23 mouse cellular contexts compared by ENCODE assay signal in genomic region chr6:34407403-34407802, GRCm38 (mm10). TPM values are rescaled to one million over a fixed set of nuclear protein-coding genes. Genes with fewer than 3 reads are reported as not detected.
DNase-seq lines count a peak whose midpoint lies in the region; ATAC-seq and TF ChIP-seq lines count a peak whose summit lies in the region.
"Had no signal": no experiment of that assay in that cellular context is flagged by ENCODE, and none has a peak within 500 bp of the region (broad histone marks: within the 10 kb centered on the region; RNA-seq: fewer than 3 reads in every experiment).

No protein-coding gene starts in this region.

- H3K4me1 ChIP-seq in forebrain, embryonic 16.5 days (replicated peaks; ENCODE audit: control insufficient read depth, insufficient read depth, low read length): no peaks in the 10 kb centered on the region
- no peaks in the 10 kb centered on the region for H3K4me1 ChIP-seq in forebrain, embryonic 12.5 days
- no peaks in the 10 kb centered on the region for H3K4me1 ChIP-seq in lung, embryonic 15.5 days
- no peaks in the 10 kb centered on the region for H3K4me1 ChIP-seq in lung, adult 2 months (ENCODE audit: control insufficient read depth, insufficient read depth, low read length)
- H3K4me1 ChIP-seq: embryonic facial prominence, embryonic 12.5 days; forebrain, embryonic 13.5 days; intestine, embryonic 15.5 days had no signal

- no peak for DNase-seq in lung, adult 2 months
- peak; percentile 60 for DNase-seq in adrenal gland, postnatal 14 days
- peak; percentile 11 for DNase-seq in brain, embryonic 14.5 days (ENCODE audit: low read depth)
- no peak for DNase-seq in thymus, postnatal 0 days (ENCODE audit: low spot score)
- DNase-seq: cerebellum, adult 11 months; cerebellum, adult 8-10 months; cerebellum, postnatal 25 days; gastrocnemius, postnatal 14 days; heart, adult 2 months; heart, postnatal 14 days; kidney, adult 2 months had no signal

- H3K9me3 ChIP-seq in forebrain, embryonic 16.5 days (ENCODE audit: control insufficient read depth, low read length): no peaks in the 10 kb centered on the region
- H3K9me3 ChIP-seq in forebrain, embryonic 12.5 days: no peaks in the 10 kb centered on the region
- no peaks in the 10 kb centered on the region for H3K9me3 ChIP-seq in lung, embryonic 15.5 days
- H3K9me3 ChIP-seq: forebrain, embryonic 13.5 days; heart, embryonic 15.5 days; intestine, embryonic 15.5 days had no signal

- 49% methylated on average over 10 of the region's 10 CpGs for WGBS in forebrain, embryonic 16.5 days
- WGBS in forebrain, embryonic 12.5 days: 80% methylated on average over 10 of the region's 10 CpGs
- WGBS in lung, embryonic 15.5 days: 51% methylated on average over 10 of the region's 10 CpGs
- 60% methylated on average over 10 of the region's 10 CpGs for WGBS in lung, adult 2 months

- H3K27me3 ChIP-seq in forebrain, embryonic 16.5 days (replicated peaks; ENCODE audit: control insufficient read depth, insufficient read depth, low read length): no peaks in the 10 kb centered on the region
- H3K27me3 ChIP-seq in forebrain, embryonic 12.5 days: no peaks in the 10 kb centered on the region
- H3K27me3 ChIP-seq in lung, embryonic 15.5 days: no peaks in the 10 kb centered on the region
- H3K27me3 ChIP-seq: embryonic facial prominence, embryonic 12.5 days; forebrain, embryonic 13.5 days; heart, embryonic 15.5 days; intestine, embryonic 15.5 days had no signal

- H3K36me3 ChIP-seq in forebrain, embryonic 16.5 days (ENCODE audit: control insufficient read depth, insufficient read depth): no peaks in the 10 kb centered on the region
- H3K36me3 ChIP-seq in forebrain, embryonic 12.5 days (replicated peaks): no peaks in the 10 kb centered on the region
- H3K36me3 ChIP-seq in lung, embryonic 15.5 days: no peaks in the 10 kb centered on the region
- H3K36me3 ChIP-seq: embryonic facial prominence, embryonic 12.5 days; heart, embryonic 15.5 days; intestine, embryonic 15.5 days had no signal

- H3K4me3 ChIP-seq in forebrain, embryonic 16.5 days (replicated peaks; ENCODE audit: low read length): no peak overlapping the region
- no peak overlapping the region for H3K4me3 ChIP-seq in forebrain, embryonic 12.5 days (replicated peaks)
- no peak overlapping the region for H3K4me3 ChIP-seq in lung, embryonic 15.5 days
- no peak overlapping the region for H3K4me3 ChIP-seq in lung, adult 2 months (replicated peaks; ENCODE audit: extremely low read depth, low read depth, low read length)
- H3K4me3 ChIP-seq: embryonic facial prominence, embryonic 12.5 days; forebrain, embryonic 13.5 days; heart, adult 2 months; heart, embryonic 15.5 days; intestine, embryonic 15.5 days had no signal

- TF ChIP-seq CTCF in lung, adult 2 months (IDR thresholded peaks at IDR 0.05; ENCODE audit: insufficient read depth, low read length): no peak
- TF ChIP-seq CTCF in brain, embryonic 14.5 days (IDR thresholded peaks at IDR 0.05; ENCODE audit: borderline replicate concordance, extremely low read depth, insufficient read depth, insufficient read length): no peak

- H3K27ac ChIP-seq in forebrain, embryonic 16.5 days (ENCODE audit: low read length): peak overlapping the region; percentile 69
- no peak overlapping the region for H3K27ac ChIP-seq in forebrain, embryonic 12.5 days
- 0 out of 2 replicates have a peak overlapping the region, but pooled peaks have one; percentile 22 for H3K27ac ChIP-seq in lung, embryonic 15.5 days
- H3K27ac ChIP-seq: embryonic facial prominence, embryonic 12.5 days; forebrain, embryonic 13.5 days; heart, adult 2 months; heart, embryonic 15.5 days; hindbrain, embryonic 14.5 days; intestine, embryonic 15.5 days had no signal

- no peak for ATAC-seq in forebrain, embryonic 16.5 days
- no peak for ATAC-seq in forebrain, embryonic 12.5 days (ENCODE audit: low FRiP score)
- no peak for ATAC-seq in lung, embryonic 15.5 days (ENCODE audit: borderline replicate concordance, extremely low read depth, low FRiP score, low TSS enrichment)
- ATAC-seq: forebrain, embryonic 13.5 days; intestine, embryonic 15.5 days had no signal

- TF ChIP-seq POLR2A in lung, adult 2 months (IDR thresholded peaks at IDR 0.05; ENCODE audit: borderline replicate concordance, extremely low read depth, low read depth, low read length): no peak
- no peak for TF ChIP-seq POLR2A in brain, embryonic 14.5 days (IDR thresholded peaks at IDR 0.05; ENCODE audit: borderline replicate concordance, extremely low read depth, insufficient read depth, insufficient read length, poor library complexity, severe bottlenecking)

- H3K4me2 ChIP-seq in forebrain, embryonic 16.5 days (ENCODE audit: low read length): no peak overlapping the region
- no peak overlapping the region for H3K4me2 ChIP-seq in forebrain, embryonic 12.5 days
- H3K4me2 ChIP-seq in lung, embryonic 15.5 days: no peak overlapping the region
- H3K4me2 ChIP-seq: embryonic facial prominence, embryonic 12.5 days; forebrain, embryonic 13.5 days; heart, embryonic 11.5 days; heart, embryonic 15.5 days; hindbrain, embryonic 14.5 days; intestine, embryonic 15.5 days had no signal

- H3K9ac ChIP-seq in forebrain, embryonic 16.5 days (replicated peaks; ENCODE audit: low read depth, low read length): no peak overlapping the region
- H3K9ac ChIP-seq in forebrain, embryonic 12.5 days: no peak overlapping the region
- H3K9ac ChIP-seq in lung, embryonic 15.5 days: no peak overlapping the region
- H3K9ac ChIP-seq: embryonic facial prominence, embryonic 12.5 days; forebrain, embryonic 13.5 days; heart, embryonic 15.5 days; hindbrain, embryonic 14.5 days; intestine, embryonic 15.5 days had no signal

RNA-seq across cellular contexts. Expression of gene Akr1b7, which starts 4.7 kb away (rescaled TPM):
- not detected in 2 replicates for polyA plus RNA-seq in forebrain, embryonic 16.5 days (2015; fragmentation: Nextera tagmentation; extraction: Ambion mirVana)
- polyA plus RNA-seq in forebrain, embryonic 12.5 days (2016; fragmentation: Nextera tagmentation; extraction: Ambion mirVana): not detected in 2 replicates
- 0.65 TPM in 1 of 2 replicates, not detected in the other for polyA plus RNA-seq in lung, embryonic 15.5 days (2015; fragmentation: Nextera tagmentation; extraction: Ambion mirVana)
- polyA plus RNA-seq in lung, adult 2 months (2012; rRNA removed): 0.40 and 0.73 TPM in 2 replicates
- total RNA-seq in adrenal gland, postnatal 14 days (2021): 1,801 and 3,097 TPM in 2 replicates
- polyA plus RNA-seq in brain, embryonic 14.5 days (2012; rRNA removed): 0.05 TPM in 1 of 2 replicates, not detected in the other
- 0.14 TPM in 1 of 2 replicates, not detected in the other for polyA plus RNA-seq in thymus, postnatal 0 days (2015; fragmentation: Nextera tagmentation; extraction: Ambion mirVana)
- total RNA-seq: ES-E14; gastrocnemius, adult 18-20 months; gastrocnemius, postnatal 14 days; heart, adult 2 months; heart, postnatal 14 days; hematopoietic stem cell, adult 5-6 weeks had no signal
- polyA plus RNA-seq: embryonic facial prominence, embryonic 12.5 days; forebrain, embryonic 13.5 days; heart, adult 2 months; heart, embryonic 15.5 days; hindbrain, embryonic 14.5 days had no signal

RNA-seq across cellular contexts. Expression of gene Akr1b10, which starts 23.4 kb away (rescaled TPM):
- polyA plus RNA-seq in forebrain, embryonic 16.5 days (2015; fragmentation: Nextera tagmentation; extraction: Ambion mirVana): 6.1 and 6.2 TPM in 2 replicates
- polyA plus RNA-seq in forebrain, embryonic 12.5 days (2016; fragmentation: Nextera tagmentation; extraction: Ambion mirVana): 9.4 and 10.1 TPM in 2 replicates
- 23.7 and 24.5 TPM in 2 replicates for polyA plus RNA-seq in lung, embryonic 15.5 days (2015; fragmentation: Nextera tagmentation; extraction: Ambion mirVana)
- 13.7 and 21.2 TPM in 2 replicates for polyA plus RNA-seq in lung, adult 2 months (2012; rRNA removed)
- total RNA-seq in adrenal gland, postnatal 14 days (2021): 105 and 111 TPM in 2 replicates
- polyA plus RNA-seq in brain, embryonic 14.5 days (2012; rRNA removed): 6.7 and 7.3 TPM in 2 replicates
- polyA plus RNA-seq in thymus, postnatal 0 days (2015; fragmentation: Nextera tagmentation; extraction: Ambion mirVana): 29.1 and 33.6 TPM in 2 replicates

RNA-seq across cellular contexts. Expression of gene Akr1b8, which starts 53.5 kb away (rescaled TPM):
- 1.7 and 2.2 TPM in 2 replicates for polyA plus RNA-seq in forebrain, embryonic 16.5 days (2015; fragmentation: Nextera tagmentation; extraction: Ambion mirVana)
- polyA plus RNA-seq in forebrain, embryonic 12.5 days (2016; fragmentation: Nextera tagmentation; extraction: Ambion mirVana): 13.6 and 18.5 TPM in 2 replicates
- polyA plus RNA-seq in lung, embryonic 15.5 days (2015; fragmentation: Nextera tagmentation; extraction: Ambion mirVana): 8.6 and 9.8 TPM in 2 replicates
- 9.1 and 13.8 TPM in 2 replicates for polyA plus RNA-seq in lung, adult 2 months (2012; rRNA removed)
- total RNA-seq in adrenal gland, postnatal 14 days (2021): 153 and 188 TPM in 2 replicates
- polyA plus RNA-seq in brain, embryonic 14.5 days (2012; rRNA removed): 3.1 and 3.9 TPM in 2 replicates
- 1.5 and 1.6 TPM in 2 replicates for polyA plus RNA-seq in thymus, postnatal 0 days (2015; fragmentation: Nextera tagmentation; extraction: Ambion mirVana)
- total RNA-seq: hematopoietic stem cell, adult 5-6 weeks had no signal

Comparison
In these comparisons a context has a peak if more than half of its experiments do, and no peak if none do; other contexts are left out.
1. DNase-seq: peak in adrenal gland, postnatal 14 days (single experiment) and brain, embryonic 14.5 days (single experiment); none in lung, adult 2 months (single experiment) and thymus, postnatal 0 days (single experiment).